Mouse (Mus musculus) left cerebral cortex, adult 18-20 months (tissue): ENCODE data around the gene Hk1. TPM values are rescaled to one million over a fixed set of nuclear protein-coding genes. Genes with fewer than 3 reads are reported as not detected.

ENCODE experiments used
- DNase-seq, 2 experiments: peaks; one replicate each; pipeline ENCODE4 v3.0.0; 2021 to 2022; ENCODE audit warnings: low spot score in 2 of 2, mixed read lengths in 1 of 2
- long read RNA-seq, 2 experiments: library from polyadenylated mRNA; stranded (forward); transcript quantifications; one replicate each; pipeline ENCODE4 v2.0.0; 2021
- total RNA-seq, 2 experiments: library from RNA; stranded (reverse); gene quantifications; 2 replicates each; pipeline ENCODE4 v1.2.3; 2021

Gene Hk1
- total RNA-seq: 100 to 1,000 TPM; 311 to 318 TPM
- long read RNA-seq, experiment 1, full-length matches to known transcripts: 320 of 462 reads
- long read RNA-seq, experiment 1, partial matches to known transcripts: 104 of 462 reads
- long read RNA-seq, experiment 1, other reads (novel, unspliced or antisense): 38 of 462 reads
- long read RNA-seq, experiment 2, full-length matches to known transcripts: 157 of 239 reads
- long read RNA-seq, experiment 2, partial matches to known transcripts: 60 of 239 reads
- long read RNA-seq, experiment 2, other reads (novel, unspliced or antisense): 22 of 239 reads

DNA sequence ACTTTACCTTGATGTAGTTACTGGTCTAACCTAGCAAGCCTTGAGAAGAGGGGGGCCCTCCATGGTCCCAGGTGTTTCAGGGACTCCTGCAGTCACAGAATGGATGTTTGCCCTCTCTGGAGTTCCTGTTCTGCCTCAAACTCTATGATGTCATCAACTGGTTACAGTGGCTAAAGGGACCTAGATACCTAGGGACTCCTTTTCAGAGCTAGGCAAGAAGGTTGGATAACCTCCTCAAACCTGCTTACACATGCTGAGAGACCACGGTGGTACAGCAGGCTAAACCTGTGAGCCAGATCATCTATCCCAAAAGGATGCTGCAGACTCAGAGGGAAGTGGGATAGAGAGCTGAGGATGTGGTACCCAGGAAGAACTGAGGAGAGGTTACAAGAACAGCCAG, at the start of gene Hk1:
Hk1 (minus strand) TSS at position 101 of the 400 bp plus-strand sequence.
- no peak for DNase-seq

- no peak for DNase-seq
These were observed 45.6 kb upstream of the Hk1 start for GRCm38 (mm10) chr10:62425081-62425871.

GRCm38 (mm10) chr10:62422255-62422654, 42.5 kb upstream of the Hk1 start, which contains the start of gene Hkdc1:
Gene Hkdc1, minus strand, starts transcription at chr10:62422491.
- no peak for DNase-seq

DNA sequence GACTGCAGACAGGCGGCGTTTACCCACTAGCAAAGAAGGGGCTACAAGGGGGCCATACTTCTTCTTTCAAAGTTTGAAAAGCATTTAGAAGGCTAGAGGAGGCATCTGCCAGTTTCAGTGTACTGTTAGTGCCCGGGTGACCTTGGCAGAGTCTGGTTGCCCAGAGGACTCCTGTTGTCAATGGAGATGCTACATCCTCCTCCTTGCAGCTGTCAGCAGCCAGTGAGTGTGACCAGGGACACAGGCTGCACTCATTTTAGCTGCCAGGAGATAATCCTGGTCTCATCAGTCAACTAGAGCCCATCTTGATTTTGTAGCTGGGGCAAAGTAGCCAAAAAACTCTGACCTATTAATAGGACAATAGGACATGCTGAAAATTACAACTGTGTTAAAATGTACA, 41.4 kb upstream of the Hk1 start:
- no peak for DNase-seq

DNA sequence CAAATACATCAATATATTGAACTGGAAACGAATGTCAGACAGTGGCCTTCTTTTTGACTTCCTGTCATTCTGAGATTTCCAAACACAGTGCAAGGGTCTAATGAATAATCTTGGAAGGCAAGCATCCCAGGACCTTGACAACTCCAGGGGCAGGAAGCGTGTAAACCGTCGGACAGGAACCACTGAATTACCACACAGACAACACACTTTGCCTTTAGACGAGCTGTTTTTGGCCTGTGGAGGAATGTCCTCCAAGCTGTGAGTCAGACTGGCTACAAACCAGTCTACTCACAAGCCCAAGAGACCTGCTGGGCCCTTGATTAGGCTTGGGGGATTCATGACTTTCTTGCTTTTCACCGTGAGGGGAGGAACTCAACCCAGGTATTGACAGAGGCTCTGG, 40.7 kb upstream of the Hk1 start:
- no peak for DNase-seq

- no peak for DNase-seq
These were observed 39.7 kb upstream of the Hk1 start for GRCm38 (mm10) chr10:62419422-62419821.

- no peak for DNase-seq
These were observed 39.2 kb upstream of the Hk1 start for GRCm38 (mm10) chr10:62418831-62419356.

DNA sequence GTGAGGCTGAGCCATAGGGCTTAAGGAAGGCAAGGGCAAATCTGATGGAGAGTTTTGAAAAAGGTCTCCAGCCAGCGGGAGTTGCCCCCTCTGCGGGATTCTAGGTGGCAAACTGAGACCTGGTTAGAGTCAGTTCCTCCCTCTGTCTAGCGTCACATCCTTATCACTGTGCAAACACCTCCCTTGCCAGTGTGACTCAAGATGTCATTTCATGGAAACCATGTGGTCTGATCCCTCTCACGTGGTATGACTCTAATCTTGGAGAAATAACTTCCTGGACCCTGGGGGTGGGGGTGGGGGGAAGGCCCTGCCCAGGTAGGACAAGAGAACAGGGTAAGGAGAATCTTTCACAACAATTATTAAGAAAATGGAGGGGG, 33.9 kb upstream of the Hk1 start:
- no peak for DNase-seq

- no peak for DNase-seq
These were observed 33.3 kb upstream of the Hk1 start for GRCm38 (mm10) chr10:62412906-62413605.

DNA sequence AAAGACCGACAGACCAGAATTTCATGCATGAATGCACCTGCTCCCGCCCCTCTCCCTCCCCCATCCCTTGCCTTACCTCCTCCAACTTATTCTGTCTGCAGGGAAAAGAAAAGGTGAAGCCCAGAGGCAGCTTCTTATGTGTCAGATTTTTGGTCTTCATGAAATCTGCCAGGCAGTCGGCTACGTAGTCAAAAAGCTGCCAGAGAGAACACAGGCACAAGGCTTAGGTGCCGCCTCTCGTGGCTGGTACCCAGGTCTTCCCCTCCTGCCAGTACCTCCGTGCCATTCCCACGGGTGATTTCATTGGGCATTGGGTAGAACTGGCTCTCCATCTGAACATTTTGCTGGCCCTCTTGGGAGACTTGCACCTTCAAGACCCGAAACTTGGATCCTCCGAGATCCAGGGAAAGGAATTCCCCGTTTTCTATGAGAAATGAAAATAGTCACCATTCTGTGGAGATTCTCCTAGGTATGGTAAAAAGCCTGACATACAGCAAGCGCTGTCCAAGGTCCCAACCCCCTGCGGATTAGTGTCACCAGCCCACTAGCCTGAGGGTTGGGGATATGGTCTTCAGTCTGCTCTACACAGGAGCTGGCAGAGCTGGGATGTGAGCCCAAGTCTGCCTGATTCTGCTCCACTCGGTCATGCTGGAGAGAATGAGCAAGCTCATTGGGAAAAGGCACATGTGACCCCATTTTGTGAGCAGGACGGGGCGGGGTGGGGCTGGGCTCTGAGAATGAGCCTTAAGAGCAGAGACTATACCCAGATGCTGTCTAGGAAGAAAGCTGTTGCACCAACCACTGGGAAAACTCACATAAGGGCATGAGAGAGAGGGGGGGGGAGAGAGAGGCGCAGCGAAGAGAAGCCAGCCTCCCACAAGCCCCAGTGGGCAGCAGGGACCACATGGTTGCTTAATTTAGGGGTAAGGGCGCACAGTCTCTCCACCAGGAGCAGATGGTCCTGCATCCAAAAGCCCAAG, 32.0 kb upstream of the Hk1 start:
- peak in 1 of 2 experiments; percentile 27 for DNase-seq

- DNase-seq: peak; percentile 71 to 73
These were observed 31.2 kb upstream of the Hk1 start for GRCm38 (mm10) chr10:62410943-62411342.

- no peak for DNase-seq
These were observed 25.2 kb upstream of the Hk1 start for GRCm38 (mm10) chr10:62404901-62405300.

DNA sequence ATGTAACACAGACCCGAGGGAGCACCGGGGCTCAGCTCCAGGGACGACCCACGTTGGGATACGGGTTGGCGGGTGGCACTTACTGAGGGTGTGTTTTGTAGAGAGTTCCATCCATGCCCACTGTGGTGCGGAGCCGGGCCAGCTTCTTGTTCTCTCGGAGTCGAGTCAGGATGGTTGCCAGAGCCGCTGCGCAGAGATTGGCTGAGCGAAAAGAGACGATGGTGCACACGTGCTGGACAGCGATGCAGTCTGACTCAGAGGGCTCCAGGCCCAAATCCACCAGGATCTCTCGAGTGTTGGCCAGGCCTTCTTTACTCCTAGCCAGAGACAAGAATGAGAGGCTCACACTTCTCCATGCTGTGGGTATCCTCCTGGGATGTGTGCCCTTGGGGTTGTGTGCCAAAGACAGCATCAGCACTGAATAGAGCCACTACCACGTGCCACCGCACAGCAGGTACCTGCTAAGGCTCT, 22.0 kb upstream of the Hk1 start:
- peak in 1 of 2 experiments; percentile 19 for DNase-seq

DNA sequence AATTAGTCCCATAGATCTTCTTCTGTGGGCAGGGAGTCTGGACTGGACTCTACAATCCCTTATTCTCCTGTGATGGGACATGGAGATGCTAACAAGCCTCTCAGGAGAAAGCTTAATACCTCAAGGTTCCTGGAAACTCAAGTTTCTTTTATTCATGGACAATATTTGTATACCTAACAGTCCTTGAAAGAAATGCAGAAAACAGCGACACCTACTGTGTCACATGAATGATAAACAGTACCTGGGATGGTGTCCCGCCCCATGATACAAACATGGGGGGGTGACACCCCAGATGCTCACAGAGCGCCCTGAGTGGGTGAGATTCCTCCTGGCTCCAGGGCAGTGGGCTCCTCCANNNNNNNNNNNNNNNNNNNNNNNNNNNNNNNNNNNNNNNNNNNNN, 3.3 kb upstream of the Hk1 start:
- DNase-seq: no peak

DNA sequence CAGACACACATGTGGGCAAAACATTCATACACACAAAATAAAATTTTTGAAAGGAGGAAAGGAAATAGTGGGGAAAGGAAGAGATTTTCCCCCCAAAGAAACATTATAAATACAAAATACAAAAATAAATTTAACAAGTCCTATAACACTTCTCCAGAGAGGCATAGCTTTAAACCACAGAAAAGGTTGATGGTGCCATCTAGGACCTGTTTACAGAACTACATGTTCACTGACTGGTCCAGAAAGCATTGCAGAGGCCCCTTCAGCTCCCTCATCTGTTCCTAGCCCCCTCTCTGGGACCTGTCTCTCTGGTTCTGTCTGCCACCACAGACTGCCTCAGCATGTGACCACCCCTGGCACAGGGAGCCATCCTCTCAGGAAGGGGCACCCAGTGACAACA, 1.2 kb upstream of the Hk1 start:
- no peak for DNase-seq

GRCm38 (mm10) chr10:62358827-62359226, 20.9 kb downstream of the Hk1 start:
- DNase-seq: no peak

- peak in 1 of 2 experiments; percentile 37 for DNase-seq
These were observed 23.5 kb downstream of the Hk1 start for GRCm38 (mm10) chr10:62356105-62356730.

- no peak for DNase-seq
These were observed 34.6 kb downstream of the Hk1 start for GRCm38 (mm10) chr10:62345147-62345546.

DNA sequence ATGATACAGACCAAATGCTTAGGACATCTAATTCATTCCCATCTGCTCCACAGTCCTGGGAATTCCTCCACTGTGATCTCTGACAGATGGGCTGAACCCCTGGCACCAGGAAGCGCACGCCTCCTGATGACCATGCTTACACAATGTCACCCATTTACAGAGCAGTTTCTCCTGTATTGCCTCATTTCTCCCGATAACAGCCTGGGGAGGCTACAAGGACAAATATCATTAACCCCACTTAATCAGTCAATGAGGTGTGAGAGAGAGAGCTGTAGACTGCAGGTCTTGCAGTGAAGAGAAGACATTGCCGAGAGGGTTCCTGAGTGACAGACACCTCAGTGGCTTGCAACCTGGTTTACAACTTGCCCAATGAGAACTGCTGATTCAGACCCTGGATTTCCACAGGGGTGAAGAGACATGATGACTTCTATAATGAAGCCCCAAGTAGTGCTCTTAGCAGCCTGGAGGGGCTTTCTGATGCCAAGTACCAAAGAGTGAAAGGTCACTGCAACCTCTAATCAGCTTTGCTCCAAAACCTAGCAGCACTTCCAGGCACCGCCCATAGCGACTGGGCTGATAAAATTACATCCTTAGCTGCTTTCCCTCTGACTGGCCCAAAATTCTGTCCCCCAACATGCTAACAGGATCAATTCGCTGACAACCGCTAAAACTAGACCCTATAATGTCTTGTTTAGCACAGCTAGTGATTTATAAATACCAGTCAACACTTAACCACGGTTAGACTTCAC, 35.5 kb downstream of the Hk1 start:
- DNase-seq: no peak
